Mouse (Mus musculus) cortical plate, adult 2 months (tissue): ENCODE results near the gene Cblc. TPM values are rescaled to one million over a fixed set of nuclear protein-coding genes. Genes with fewer than 3 reads are reported as not detected.
A peak's percentile ranks its signal among the peaks of the same experiment; 100 is the strongest.

Source experiments
- H3K27ac ChIP-seq: fragments of 200-500 bp; 2 replicates; pipeline ENCODE4 v1.5.1; 2012; ENCODE audit warnings: low read length, control low read depth, inconsistent platforms; ENCODE audit not compliant: insufficient read depth
- H3K4me1 ChIP-seq: fragments of 200-500 bp; 2 replicates; pipeline ENCODE4 v1.6.1; 2011; ENCODE audit warnings: low read length; ENCODE audit not compliant: control insufficient read depth, insufficient read depth
- H3K4me3 ChIP-seq: fragments of 200-500 bp; 2 replicates; pipeline ENCODE4 v1.5.1; 2011; ENCODE audit warnings: mild to moderate bottlenecking, low read length, control low read depth; ENCODE audit not compliant: insufficient read depth
- CTCF ChIP-seq: fragments of 200-500 bp; IDR thresholded peaks from 2 replicates; pipeline ENCODE4 v1.5.1; 2011; ENCODE audit warnings: mild to moderate bottlenecking, control low read depth, low read length; ENCODE audit not compliant: insufficient read depth; ENCODE audit errors: extremely low read depth
- POLR2A ChIP-seq: fragments of 200-500 bp; IDR thresholded peaks from 2 replicates; pipeline ENCODE4 v1.6.1; 2011; ENCODE audit warnings: mild to moderate bottlenecking, low read length, control low read depth; ENCODE audit not compliant: insufficient read depth; ENCODE audit errors: extremely low read depth
- polyA plus RNA-seq: library from polyadenylated mRNA; depleted of rRNA; stranded (reverse); fragments of >200 nt; gene quantifications from 2 replicates; pipeline ENCODE4 v1.2.3, GENCODE M21; 2012

Cblc gene
- polyA plus RNA-seq, 1 experiment = not detected

DNA sequence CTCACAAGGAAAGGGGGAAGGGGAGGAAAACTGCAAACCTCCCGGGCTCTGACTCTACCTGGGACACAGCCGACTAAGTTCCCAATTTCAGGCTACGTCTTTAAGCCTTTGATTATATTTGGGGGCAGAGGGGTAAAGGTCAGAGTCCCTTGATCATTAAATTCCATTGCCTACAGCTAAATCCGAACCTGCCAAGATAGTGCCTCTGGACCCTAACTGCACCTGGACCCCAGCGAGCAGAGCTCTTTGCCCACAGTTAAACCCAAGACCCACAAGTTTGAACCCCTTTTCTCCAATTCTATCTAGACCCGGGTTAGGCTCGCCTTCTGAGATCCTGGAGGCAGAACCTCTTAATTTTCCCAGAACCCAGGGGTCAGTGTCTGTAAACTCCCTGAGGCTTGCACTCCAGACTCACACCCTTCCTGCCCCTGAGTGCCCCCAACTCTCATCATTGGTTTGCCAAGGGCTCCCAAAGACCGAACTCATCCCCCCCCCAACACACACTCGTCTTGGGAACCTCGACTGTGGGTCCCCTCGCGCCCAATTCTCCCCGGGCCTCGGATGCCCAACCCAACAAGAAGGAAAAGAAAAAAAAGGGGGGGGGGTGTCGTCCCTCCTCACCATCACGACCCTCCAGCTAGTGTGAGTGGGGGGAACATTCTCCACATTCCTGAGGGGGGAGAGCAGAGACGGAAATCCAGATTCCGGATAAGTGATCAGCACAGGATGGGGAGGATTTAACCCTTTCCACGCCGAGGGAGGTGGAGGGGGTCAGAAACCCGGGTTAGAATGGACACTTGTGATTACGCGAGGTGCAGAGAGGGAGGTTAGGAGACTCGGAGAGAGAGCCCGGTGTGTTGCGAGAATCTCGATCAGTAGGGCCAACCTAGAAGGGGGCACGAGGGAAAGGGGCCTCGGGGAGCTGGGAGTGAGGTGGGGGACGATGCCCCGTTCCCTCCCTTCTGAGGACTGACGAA, 48.1 kb downstream of the Cblc start:
- TF ChIP-seq POLR2A (no peak), CTCF (no peak)
- Histone ChIP-seq H3K27ac (no peak overlapping the region), H3K4me3 (peak overlapping the region; percentile 51), H3K4me1 (no peaks in the 10 kb centered on the region)

DNA sequence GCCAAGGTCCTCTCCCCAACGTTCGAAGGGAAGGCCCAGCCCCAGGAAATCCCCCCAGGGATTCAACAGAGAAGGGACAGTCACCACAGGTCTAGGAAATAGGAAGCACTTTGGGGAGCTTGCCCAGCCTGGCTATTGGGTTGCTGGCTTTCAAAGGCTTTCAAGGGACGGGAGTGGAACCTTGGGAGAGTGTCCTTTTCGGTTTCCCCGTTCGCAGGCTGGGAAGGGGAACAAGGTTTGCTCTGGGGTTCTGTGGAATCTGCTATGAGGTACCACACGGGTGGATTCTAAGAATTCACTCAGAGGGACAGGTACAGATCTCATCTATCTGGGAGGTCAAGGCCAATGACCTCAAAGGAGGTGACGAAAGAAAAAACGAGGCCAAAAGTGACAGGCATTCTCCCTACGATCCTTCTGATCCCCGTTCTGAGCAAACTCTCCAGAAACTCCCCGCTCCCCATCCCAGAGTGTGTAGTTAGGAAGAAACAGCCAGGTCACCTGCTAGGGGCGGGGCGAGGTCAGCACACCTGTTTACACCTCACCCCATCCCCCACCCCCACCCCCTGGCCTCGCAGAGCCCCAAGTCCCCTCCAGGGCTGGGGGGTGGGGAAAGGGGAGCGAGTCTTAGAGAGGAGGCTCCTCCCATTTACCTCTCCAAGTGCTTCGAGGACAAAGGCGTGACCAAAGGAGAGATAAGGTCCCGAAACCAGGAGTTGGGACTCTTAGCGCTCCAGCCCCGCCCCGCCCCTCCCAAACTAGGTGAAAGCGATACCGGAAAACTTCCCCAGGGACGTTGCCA, 49.0 kb downstream of the Cblc start:
- TF ChIP-seq POLR2A = no peak
- no peak for TF ChIP-seq CTCF
- no peak overlapping the region for H3K27ac ChIP-seq
- H3K4me1 ChIP-seq = no peaks in the 10 kb centered on the region
- peak overlapping the region; percentile 51; the same call in 1 of the 2 replicates for H3K4me3 ChIP-seq

DNA sequence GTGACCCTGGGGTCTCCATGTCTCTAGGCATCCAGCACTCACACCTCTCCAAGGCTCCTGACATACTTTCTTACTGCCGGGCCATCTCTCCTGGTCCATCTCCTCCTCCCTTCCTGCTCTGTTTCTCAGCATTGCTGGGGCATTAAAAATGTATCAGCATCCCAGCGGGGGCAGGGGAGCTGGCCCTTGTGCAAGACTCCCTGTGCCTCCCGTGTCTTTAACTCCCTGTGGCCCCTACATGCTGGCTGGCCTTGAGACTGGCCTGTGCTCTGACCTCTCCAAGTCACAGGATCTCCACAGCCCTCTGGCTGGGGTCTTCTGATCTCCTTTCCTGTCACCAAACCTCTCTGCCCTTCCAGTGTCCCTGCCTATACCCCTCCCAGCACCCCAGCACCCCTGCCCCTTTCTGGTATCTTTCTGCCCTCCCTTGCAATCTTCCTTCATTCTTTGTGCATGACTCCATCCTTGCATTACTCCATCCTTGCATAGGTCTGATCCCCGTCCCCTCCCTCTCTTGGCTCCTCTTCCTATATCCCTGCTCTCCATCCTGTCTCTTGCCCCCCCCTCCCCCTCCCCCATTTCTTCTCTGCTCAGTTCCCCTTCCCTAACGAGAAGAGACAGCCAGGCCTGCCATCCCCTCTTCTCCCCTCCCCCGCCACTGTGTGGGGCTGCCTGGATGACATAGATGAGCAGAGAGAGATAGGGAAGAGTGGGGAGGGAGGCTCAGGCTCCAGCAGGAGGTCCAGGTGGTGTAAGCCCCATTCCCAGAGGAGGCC, 50.0 kb downstream of the Cblc start:
- Histone ChIP-seq H3K4me3 (no peak overlapping the region), H3K27ac (no peak overlapping the region), H3K4me1 (no peaks in the 10 kb centered on the region)
- no peak for TF ChIP-seq POLR2A
- TF ChIP-seq CTCF = no peak

DNA sequence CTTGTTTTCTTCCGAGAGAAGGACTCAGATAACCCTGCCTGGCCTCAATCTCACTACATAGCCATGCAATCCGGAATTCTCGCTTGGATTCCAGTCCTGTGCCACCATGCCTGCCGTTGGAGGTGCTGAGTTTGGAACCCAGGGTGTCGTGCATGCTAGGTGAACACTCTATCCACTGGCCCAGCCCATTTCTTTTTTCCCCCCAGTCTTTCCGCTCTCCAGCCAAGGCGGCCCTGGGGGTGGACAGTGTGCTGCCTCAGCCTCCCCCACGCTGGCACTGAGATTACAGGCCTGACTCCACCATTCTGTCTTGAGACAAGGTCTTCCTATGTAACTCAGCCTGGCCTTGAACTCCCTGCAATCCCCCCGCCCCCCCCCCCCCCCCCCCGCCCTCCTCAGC, 50.6 kb downstream of the Cblc start:
- TF ChIP-seq POLR2A = no peak
- no peak for TF ChIP-seq CTCF
- Histone ChIP-seq H3K4me3 (no peak overlapping the region), H3K27ac (no peak overlapping the region), H3K4me1 (no peaks in the 10 kb centered on the region)

DNA sequence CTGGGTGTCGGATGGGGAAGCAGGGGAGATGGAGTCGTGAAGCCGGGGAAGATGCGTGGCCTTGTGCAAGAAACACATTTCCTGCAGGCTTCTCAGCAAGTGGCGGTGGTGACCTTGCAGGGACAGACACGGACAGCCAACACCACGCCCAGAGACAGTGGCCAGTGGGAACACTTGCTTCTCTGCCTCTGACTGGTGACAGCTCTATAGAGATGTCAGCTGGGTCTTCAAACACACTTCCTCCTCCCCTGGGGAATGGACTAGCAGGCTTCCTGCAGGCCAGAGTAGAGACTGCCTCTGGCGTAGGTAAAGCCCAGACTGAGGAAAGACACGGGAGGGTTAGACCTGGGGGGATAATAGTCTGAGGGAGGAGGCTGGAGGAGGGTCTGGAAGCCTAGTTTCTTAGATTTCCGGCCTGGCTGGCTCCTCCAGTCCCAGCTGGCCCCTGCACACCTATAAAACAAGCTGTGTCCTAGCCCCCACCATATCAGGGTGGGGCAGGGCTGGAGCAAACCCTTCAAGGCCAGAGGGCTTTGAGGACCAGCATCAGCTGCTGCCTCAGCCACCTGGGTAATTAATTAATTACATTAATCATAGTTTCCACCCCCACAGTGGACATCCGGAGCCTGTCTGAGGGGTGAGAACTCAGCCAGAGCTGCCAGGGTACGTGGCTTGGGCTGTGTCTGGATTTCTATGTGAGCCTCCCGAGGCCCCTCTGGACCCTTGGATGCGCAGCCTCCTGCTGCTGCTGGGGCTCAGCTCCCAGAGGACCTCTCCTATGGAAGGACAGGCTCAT, 51.8 kb downstream of the Cblc start:
- H3K4me1 ChIP-seq = no peaks in the 10 kb centered on the region
- no peak overlapping the region for H3K4me3 ChIP-seq
- no peak overlapping the region for H3K27ac ChIP-seq
- TF ChIP-seq CTCF = no peak
- TF ChIP-seq POLR2A = no peak

DNA sequence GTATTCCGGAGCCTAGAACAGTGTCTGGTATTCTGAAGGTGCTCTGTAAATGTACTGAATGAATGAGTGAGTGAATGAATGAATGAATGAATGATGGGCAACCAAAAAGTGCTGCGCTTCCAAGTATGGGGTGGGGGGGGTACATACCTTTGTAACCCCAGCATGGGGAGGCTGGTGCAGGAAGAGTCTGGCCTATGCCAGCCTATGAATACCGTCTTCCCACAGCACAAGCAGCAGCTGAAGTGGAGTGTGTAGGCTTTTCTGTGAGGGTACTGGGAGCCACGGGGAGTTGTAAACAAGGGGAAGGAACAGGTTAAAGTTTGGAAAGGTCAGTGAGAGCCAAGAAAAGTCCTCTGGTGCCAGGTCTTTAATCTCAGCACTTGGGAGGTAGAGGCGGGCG, 52.8 kb downstream of the Cblc start:
- Histone ChIP-seq H3K4me1 (no peaks in the 10 kb centered on the region), H3K27ac (no peak overlapping the region), H3K4me3 (no peak overlapping the region)
- TF ChIP-seq POLR2A = no peak
- no peak for TF ChIP-seq CTCF

DNA sequence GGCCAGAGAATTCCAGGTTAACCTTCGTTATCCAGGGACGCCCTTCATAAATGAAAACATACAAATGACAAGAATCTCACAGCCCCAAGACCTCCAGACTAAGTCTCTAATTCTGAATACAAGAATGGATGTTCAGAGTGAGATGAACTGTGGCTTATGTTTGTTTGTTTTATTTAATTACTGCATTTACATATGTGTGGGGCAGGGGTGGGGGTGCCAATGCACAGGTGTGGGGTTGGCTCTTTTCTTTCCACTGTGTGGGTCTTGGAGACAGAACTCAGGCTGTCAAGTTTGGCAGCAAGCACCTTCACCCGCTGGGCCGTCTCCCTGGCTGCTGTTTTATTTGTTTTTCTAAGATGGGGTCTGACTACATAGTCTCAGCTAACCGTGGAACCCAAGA, 54.1 kb downstream of the Cblc start:
- H3K4me3 ChIP-seq = no peak overlapping the region
- H3K27ac ChIP-seq = no peak overlapping the region
- H3K4me1 ChIP-seq = no peaks in the 10 kb centered on the region
- no peak for TF ChIP-seq CTCF
- TF ChIP-seq POLR2A = no peak

DNA sequence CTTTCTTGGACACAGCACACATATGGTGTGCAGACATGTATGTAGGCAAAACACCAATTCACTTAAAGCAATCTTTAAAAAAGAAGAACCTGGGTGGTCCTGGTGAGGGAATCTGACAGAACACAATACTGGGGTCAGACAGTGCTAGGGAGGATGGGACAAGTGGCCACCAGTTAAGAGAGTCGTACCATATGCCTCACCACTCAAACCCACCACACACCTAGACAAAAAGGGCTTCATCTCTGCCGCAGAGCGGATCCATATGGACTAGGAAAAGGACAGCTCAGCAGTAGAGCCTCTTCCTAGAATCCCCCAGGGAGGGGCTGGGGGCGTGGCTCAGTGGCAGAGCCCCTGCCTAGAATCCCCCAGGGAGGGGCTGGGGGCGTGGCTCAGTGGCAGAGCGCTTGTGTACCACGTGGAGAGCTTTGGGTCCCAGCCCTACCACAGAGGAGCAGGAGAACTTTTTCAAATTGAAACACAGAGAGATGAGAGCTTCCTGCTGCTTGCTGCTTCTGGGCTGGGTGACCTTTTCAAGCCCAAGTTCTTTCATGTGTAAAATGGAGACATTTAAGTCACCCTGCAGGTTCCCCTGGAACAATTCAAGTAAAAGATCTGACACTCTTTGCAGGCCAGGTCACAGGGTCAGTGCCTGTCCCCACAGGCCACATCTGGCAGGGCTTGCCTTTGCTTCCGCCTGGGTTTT, 55.1 kb downstream of the Cblc start:
- Histone ChIP-seq H3K4me3 (no peak overlapping the region), H3K4me1 (no peaks in the 10 kb centered on the region), H3K27ac (no peak overlapping the region)
- no peak for TF ChIP-seq CTCF
- TF ChIP-seq POLR2A = no peak

DNA sequence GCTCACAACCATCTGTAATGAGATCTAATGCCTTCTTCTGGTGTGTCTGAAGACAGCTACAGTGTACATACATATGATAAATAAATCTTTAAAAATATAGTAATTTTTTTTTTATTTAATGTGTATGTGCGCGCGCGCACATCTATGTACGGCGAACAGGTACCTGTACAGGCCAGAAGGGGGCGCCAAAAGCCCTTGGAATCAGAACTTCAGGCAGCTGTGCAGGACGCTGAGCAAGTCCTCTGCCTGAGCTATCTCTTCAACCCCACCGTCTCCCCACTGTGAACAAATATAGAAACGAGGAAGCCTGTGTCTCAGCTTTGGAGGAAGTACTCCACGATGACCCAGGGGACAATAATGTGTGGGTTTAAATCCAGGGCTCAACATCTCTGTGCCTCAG, 56.3 kb downstream of the Cblc start:
- TF ChIP-seq POLR2A (no peak), CTCF (no peak)
- Histone ChIP-seq H3K27ac (no peak overlapping the region), H3K4me1 (no peaks in the 10 kb centered on the region), H3K4me3 (no peak overlapping the region)
